Mouse (Mus musculus): Measurements from ENCODE around the gene Foxe3. TPM values are rescaled to one million over a fixed set of nuclear protein-coding genes. Genes with fewer than 3 reads are reported as not detected.

The Foxe3 gene
- polyA plus RNA-seq, 1 experiment from 2014 or later: not detected

DNA sequence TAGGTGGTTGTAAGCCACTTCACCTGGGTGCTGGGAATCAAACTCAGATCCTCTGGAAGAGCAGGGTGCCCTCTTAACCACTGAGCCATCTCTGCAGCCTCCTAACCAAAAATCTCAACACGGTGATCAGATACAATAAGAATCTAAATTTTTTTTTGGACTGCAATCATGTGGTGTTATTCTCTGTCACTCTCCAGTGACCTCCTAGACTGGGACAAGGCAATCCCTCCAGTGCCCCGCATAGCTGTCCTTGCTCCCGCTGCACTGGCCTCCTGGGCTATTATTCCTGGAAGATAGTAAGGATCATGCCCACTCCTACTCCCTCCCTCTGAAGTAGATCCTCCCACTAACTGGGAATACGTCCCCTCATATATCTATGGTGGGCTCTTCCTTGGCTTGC is 15.5 kb upstream of the Foxe3 start:
- ATAC-seq (ENCODE audit: insufficient read depth) (no peak), DNase-seq (no peak)
- H3K9me3 ChIP-seq (ENCODE audit: low read depth, low read length): no peaks in the 10 kb centered on the region
- no peaks in the 10 kb centered on the region for H3K36me3 ChIP-seq (ENCODE audit: insufficient read depth)
- no peak overlapping the region for H3K4me2 ChIP-seq
- H3K27ac ChIP-seq (ENCODE audit: low read depth): no peak overlapping the region
- no peak overlapping the region for H3K4me3 ChIP-seq (ENCODE audit: low read depth, low read length)
- no peak for TF ChIP-seq CTCF (IDR thresholded peaks at IDR 0.05; ENCODE audit: low read depth)
- no peaks in the 10 kb centered on the region for H3K27me3 ChIP-seq (ENCODE audit: insufficient read depth, low read length)
- H3K9ac ChIP-seq: no peak overlapping the region
- no peaks in the 10 kb centered on the region for H3K4me1 ChIP-seq (ENCODE audit: insufficient read depth)
- WGBS: 85% methylated on average over 4 of the region's 4 CpGs

DNA sequence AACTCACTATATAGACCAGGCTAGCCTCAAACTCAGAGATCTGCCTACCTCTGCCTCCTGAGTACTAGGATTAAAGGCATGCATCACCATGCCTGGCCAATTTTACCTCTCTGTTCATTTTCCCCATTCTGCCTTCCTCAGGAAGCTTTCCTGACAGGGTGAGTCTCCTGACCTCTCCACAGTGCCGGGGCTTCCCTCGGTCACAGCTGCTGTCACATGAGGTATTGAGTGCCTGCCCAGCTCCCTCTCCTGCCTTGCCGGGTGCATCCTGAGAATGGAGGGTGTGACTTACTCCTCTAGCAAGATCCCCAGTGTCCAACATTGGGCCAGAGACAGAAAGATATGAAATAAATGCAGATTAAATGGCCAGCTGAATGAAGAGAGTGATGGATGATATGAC is 12.4 kb upstream of the Foxe3 start:
- H3K27me3 ChIP-seq (ENCODE audit: insufficient read depth, low read length): no peaks in the 10 kb centered on the region
- no peaks in the 10 kb centered on the region for H3K9me3 ChIP-seq (ENCODE audit: low read depth, low read length)
- no peaks in the 10 kb centered on the region for H3K4me1 ChIP-seq (ENCODE audit: insufficient read depth)
- no peak for TF ChIP-seq CTCF (IDR thresholded peaks at IDR 0.05; ENCODE audit: low read depth)
- no peak overlapping the region for H3K4me2 ChIP-seq
- ATAC-seq (ENCODE audit: insufficient read depth) (no peak), DNase-seq (no peak)
- no peak overlapping the region for H3K4me3 ChIP-seq (ENCODE audit: low read depth, low read length)
- H3K27ac ChIP-seq (ENCODE audit: low read depth): no peak overlapping the region
- WGBS: 35% methylated on average over 3 of the region's 3 CpGs
- H3K9ac ChIP-seq: no peak overlapping the region
- H3K36me3 ChIP-seq (ENCODE audit: insufficient read depth): no peaks in the 10 kb centered on the region

DNA sequence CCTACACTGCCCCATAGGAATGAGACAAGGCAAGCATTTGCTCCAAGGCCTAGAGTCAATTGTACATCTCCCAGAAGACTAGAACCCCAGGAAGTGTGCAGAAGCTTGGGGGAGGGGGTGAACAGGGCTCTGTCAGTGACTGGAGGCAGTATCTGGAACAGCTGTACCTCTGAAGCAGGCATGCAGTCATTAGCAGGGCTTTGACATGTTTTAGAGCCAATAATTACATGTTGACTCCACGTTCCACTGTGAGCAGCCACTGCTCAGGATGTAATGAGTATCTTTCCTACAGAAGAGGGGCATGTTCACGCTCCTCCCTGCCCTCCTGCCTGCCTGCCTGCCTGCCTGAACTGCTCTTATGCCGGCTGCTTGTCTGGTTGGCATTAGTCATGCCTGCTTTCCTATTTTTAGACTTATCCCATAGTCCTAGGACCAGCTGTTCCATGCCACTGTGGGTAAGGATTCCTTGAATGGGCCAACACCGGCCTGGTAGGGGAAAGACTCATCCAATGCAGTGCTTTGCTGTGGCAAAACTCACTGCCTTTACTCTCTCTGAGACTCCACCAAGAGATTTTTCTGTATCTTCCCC is 11.7 kb upstream of the Foxe3 start:
- no peak overlapping the region for H3K27ac ChIP-seq (ENCODE audit: low read depth)
- H3K36me3 ChIP-seq (ENCODE audit: insufficient read depth): no peaks in the 10 kb centered on the region
- no peak overlapping the region for H3K4me2 ChIP-seq
- no peak for TF ChIP-seq CTCF (IDR thresholded peaks at IDR 0.05; ENCODE audit: low read depth)
- WGBS: 67% methylated on average over 4 of the region's 4 CpGs
- no peaks in the 10 kb centered on the region for H3K27me3 ChIP-seq (ENCODE audit: insufficient read depth, low read length)
- H3K9me3 ChIP-seq (ENCODE audit: low read depth, low read length): no peaks in the 10 kb centered on the region
- H3K4me1 ChIP-seq (ENCODE audit: insufficient read depth): no peaks in the 10 kb centered on the region
- no peak overlapping the region for H3K9ac ChIP-seq
- H3K4me3 ChIP-seq (ENCODE audit: low read depth, low read length): no peak overlapping the region
- DNase-seq (no peak), ATAC-seq (ENCODE audit: insufficient read depth) (no peak)

DNA sequence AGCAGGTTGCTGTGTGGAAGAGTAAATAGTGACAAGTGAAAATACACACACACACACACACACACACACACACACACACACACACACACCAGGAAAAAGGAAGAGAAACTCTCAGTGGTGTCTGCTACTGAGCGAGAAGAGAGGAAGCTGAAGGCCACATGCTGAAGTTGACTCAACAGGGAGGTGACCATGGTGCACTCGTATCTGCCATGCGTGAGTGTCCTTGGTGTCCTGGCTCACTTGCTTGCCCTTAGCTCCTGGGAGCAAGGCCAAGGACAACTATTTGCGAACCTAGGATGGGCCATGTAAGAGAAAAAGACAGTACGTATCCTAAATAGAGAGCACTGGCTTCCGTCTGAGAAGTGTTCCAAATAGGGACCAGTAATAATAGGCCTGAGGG is 8.4 kb upstream of the Foxe3 start:
- DNase-seq: no peak
- ATAC-seq (ENCODE audit: insufficient read depth): no peak
- WGBS: 86% methylated on average over 6 of the region's 6 CpGs

DNA sequence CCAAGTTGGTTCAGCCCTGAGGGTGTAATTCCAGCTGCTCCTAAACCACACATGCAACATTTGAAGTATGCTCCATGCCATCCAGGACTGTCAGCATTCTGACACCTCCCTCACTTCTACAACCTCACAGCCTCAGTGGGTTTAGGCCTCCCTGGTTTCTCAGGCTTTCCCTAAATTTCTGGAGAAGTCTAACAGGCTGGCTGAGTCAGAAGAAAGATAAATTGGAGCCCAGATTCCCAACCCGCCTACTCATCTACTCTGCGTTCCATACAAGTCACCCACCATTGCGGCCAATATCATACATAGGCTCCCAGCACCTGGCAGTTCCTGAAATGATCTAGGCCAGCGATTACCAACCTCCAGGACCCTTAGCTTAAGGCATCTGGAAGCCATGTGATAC is 6.9 kb upstream of the Foxe3 start:
- ATAC-seq (ENCODE audit: insufficient read depth): no peak
- H3K27me3 ChIP-seq (ENCODE audit: insufficient read depth, low read length): peaks cover 23% of the 10 kb centered on the region; the same call in 1 of the 2 replicates
- no peaks in the 10 kb centered on the region for H3K36me3 ChIP-seq (ENCODE audit: insufficient read depth)
- no peak overlapping the region for H3K4me2 ChIP-seq
- H3K9ac ChIP-seq: no peak overlapping the region
- no peaks in the 10 kb centered on the region for H3K4me1 ChIP-seq (ENCODE audit: insufficient read depth)
- WGBS: 87% methylated on average over 4 of the region's 4 CpGs
- no peak for DNase-seq
- no peaks in the 10 kb centered on the region for H3K9me3 ChIP-seq (ENCODE audit: low read depth, low read length)
- no peak for TF ChIP-seq CTCF (IDR thresholded peaks at IDR 0.05; ENCODE audit: low read depth)
- no peak overlapping the region for H3K4me3 ChIP-seq (ENCODE audit: low read depth, low read length)
- H3K27ac ChIP-seq (ENCODE audit: low read depth): no peak overlapping the region

More for the DNA sequence above, 8.4 kb upstream of the Foxe3 start:
- H3K9me3 ChIP-seq (ENCODE audit: low read depth, low read length): no peaks in the 10 kb centered on the region
- H3K9ac ChIP-seq: no peak overlapping the region
- no peak overlapping the region for H3K27ac ChIP-seq (ENCODE audit: low read depth)
- H3K4me2 ChIP-seq: no peak overlapping the region
- no peak for TF ChIP-seq CTCF (IDR thresholded peaks at IDR 0.05; ENCODE audit: low read depth)
- H3K27me3 ChIP-seq (ENCODE audit: insufficient read depth, low read length): peaks cover 8% of the 10 kb centered on the region; the same call in 1 of the 2 replicates
- H3K4me3 ChIP-seq (ENCODE audit: low read depth, low read length): no peak overlapping the region
- H3K4me1 ChIP-seq (ENCODE audit: insufficient read depth): no peaks in the 10 kb centered on the region
- no peaks in the 10 kb centered on the region for H3K36me3 ChIP-seq (ENCODE audit: insufficient read depth)

DNA sequence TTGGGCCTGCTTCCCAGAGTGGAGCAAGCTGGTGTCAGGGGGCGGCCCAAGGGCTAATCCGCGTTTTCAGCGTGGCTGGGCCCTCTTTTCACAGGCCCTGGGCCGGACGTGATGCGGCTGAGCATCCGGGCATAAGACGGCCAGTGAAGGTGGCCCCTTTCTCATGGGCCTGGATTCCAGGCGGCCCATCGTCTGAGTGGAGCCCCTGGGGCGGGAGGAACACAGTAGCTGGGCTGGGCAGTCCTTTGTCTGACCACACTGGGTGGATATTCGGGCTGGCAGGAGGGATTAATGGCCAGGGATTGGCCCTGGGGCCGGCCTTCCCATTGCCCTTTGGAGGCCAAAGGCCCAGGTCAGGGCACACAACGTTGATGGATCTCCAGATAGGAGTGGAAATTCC is 3.3 kb upstream of the Foxe3 start:
- no peaks in the 10 kb centered on the region for H3K9me3 ChIP-seq (ENCODE audit: low read depth, low read length)
- DNase-seq: no peak
- ATAC-seq (ENCODE audit: insufficient read depth): no peak
- TF ChIP-seq CTCF (IDR thresholded peaks at IDR 0.05; ENCODE audit: low read depth): no peak
- no peaks in the 10 kb centered on the region for H3K4me1 ChIP-seq (ENCODE audit: insufficient read depth)
- no peak overlapping the region for H3K9ac ChIP-seq
- H3K27me3 ChIP-seq (ENCODE audit: insufficient read depth, low read length): peaks cover 59% of the 10 kb centered on the region
- no peak overlapping the region for H3K4me3 ChIP-seq (ENCODE audit: low read depth, low read length)
- no peak overlapping the region for H3K4me2 ChIP-seq
- 39% methylated on average over 15 of the region's 15 CpGs for WGBS
- no peak overlapping the region for H3K27ac ChIP-seq (ENCODE audit: low read depth)
- no peaks in the 10 kb centered on the region for H3K36me3 ChIP-seq (ENCODE audit: insufficient read depth)

DNA sequence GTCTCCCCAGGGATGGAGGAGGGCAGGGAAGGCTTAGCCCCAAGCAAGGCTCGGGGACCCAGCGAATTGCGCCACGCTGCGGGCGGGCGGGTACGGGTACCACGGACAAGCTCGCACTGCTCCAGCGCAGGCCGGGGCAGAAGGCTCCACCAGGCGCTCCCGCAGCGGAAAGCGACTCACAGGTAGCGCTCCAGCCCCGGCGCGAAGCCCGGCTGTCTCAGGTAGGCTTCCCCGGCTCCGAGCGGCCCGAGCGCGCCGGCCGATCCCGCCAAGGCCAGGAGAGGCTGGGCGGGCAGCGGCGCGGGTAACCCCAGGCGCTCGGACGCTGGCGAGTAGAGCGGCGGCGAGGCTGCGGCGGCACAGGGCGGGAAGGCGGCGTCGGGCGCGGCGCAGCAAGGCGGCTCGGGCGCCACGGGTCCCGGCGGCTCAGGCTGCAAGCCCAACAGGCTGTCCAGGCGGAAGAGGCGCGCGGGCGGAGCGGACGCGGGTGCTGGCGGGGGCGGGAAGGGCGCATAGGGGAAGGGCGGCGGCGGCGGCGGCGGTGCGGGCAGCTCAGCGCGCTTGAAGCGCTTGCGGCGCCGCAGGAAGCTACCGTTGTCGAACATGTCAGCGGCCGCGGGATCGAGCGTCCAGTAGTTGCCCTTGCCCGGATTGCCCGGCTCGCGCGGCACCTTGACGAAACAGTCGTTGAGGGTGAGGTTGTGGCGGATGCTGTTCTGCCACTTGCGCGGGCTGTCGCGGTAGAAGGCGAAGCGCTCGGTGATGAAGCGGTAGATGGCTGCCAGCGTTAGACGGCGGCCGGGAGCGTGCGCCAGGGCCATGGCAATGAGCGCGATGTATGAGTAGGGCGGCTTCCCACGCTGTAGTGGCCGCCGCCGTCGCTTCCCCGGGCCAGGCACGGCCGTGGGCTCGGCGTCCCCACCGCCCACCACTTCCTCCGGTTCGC is 569 bp downstream of the Foxe3 start:
- Histone ChIP-seq H3K4me2 (peak overlapping the region; percentile 66), H3K9me3 (ENCODE audit: low read depth, low read length) (no peaks in the 10 kb centered on the region), H3K36me3 (ENCODE audit: insufficient read depth) (no peaks in the 10 kb centered on the region), H3K4me3 (ENCODE audit: low read depth, low read length) (peak overlapping the region; percentile 40), H3K9ac (peak overlapping the region; percentile 13; the same call in 1 of the 2 replicates), H3K4me1 (ENCODE audit: insufficient read depth) (no peaks in the 10 kb centered on the region), H3K27ac (ENCODE audit: low read depth) (no peak overlapping the region), H3K27me3 (ENCODE audit: insufficient read depth, low read length) (peaks cover 80% of the 10 kb centered on the region)
- under 1% methylated on average over 123 of the region's 125 CpGs for WGBS
- ATAC-seq (ENCODE audit: insufficient read depth) (peak; percentile 80), DNase-seq (peak; percentile 57)
- 0 out of 2 replicates have a peak, but pooled peaks have one; percentile 7 for TF ChIP-seq CTCF (IDR thresholded peaks at IDR 0.05; ENCODE audit: low read depth)

Data from lung, embryonic 14.5 days (tissue).